Mouse (Mus musculus) olfactory bulb, adult 2 months (tissue): ENCODE results near the gene Serpine2. TPM values are rescaled to one million over a fixed set of nuclear protein-coding genes. Genes with fewer than 3 reads are reported as not detected.

Experiments used
- H3K27ac ChIP-seq: fragments of 200-500 bp; 2 replicates; pipeline ENCODE4 v1.5.1; 2012; ENCODE audit warnings: low read depth, low read length; ENCODE audit not compliant: insufficient read depth
- H3K4me1 ChIP-seq: fragments of 200-500 bp; 2 replicates; pipeline ENCODE4 v1.6.1; 2012; ENCODE audit warnings: low read length; ENCODE audit not compliant: control insufficient read depth, insufficient read depth
- H3K4me3 ChIP-seq: fragments of 200-500 bp; 2 replicates; pipeline ENCODE4 v1.5.1; 2012; ENCODE audit warnings: mild to moderate bottlenecking, low read depth, low read length, moderate library complexity; ENCODE audit not compliant: insufficient read depth
- CTCF ChIP-seq: fragments of 200-500 bp; IDR thresholded peaks from 2 replicates; pipeline ENCODE4 v1.5.1; 2012; ENCODE audit warnings: low read depth, mild to moderate bottlenecking, low read length, moderate library complexity; ENCODE audit not compliant: insufficient read depth
- POLR2A ChIP-seq: fragments of 200-500 bp; IDR thresholded peaks from 2 replicates; pipeline ENCODE4 v1.6.1; 2012; ENCODE audit warnings: mild to moderate bottlenecking, low read depth, low read length, moderate library complexity; ENCODE audit not compliant: insufficient read depth
- WGBS: fragments of 180-500 bp; shearing (Covaris S2); methylation state at CpG from one replicate; pipeline ENCODE4 v1.1.7; 2018; 5-methylcytosine and 5-hydroxymethylcytosine counted together
- polyA plus RNA-seq: library from polyadenylated mRNA; stranded (reverse); fragments of >200 nt; gene quantifications from 2 replicates; pipeline ENCODE4 v1.2.4, GENCODE M21; 2012; ENCODE audit warnings: low replicate concordance; ENCODE audit not compliant: missing spikeins, insufficient read depth, insufficient read length

Gene Serpine2
- polyA plus RNA-seq, 1 experiment = 393 TPM

DNA sequence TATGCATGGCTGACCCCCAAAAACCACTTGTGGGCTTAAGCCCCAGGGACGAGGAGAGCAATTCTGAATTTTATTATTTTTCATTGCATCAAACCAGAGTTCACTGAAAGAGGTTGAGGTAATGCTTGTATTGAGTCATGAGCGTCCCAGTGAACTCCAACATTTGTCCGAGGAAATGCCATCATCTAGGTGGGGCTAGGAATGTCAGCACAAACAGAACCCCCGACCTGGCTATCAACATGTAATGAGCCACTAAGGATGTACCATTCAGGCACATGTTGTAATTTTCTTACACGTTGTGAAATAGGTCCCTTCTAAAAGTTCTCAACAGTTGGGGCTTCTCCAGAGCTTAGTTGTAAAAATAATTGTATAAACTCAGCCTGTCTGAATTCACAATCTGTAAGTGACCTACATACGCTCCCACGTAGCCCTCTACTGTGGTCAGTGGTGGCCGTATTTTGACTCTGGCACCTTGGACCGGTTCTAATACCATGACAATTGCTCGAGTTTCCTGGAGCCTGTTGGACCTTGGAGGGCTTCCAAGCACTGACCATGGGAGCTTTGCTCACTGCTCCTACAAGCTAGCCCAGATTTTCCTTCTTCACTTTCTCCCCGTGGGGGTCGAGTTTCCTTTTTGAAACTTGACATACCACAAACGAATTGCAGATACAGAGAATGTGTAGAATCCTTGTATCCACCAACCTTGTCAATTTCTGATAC is 38.0 kb downstream of the Serpine2 start:
- Histone ChIP-seq H3K4me3 (no peak overlapping the region), H3K4me1 (peaks cover 16% of the 10 kb centered on the region), H3K27ac (no peak overlapping the region; the same call in 1 of the 2 replicates)
- TF ChIP-seq CTCF (no peak), POLR2A (no peak)
- WGBS = 42% methylated on average over 13 of the region's 13 CpGs

DNA sequence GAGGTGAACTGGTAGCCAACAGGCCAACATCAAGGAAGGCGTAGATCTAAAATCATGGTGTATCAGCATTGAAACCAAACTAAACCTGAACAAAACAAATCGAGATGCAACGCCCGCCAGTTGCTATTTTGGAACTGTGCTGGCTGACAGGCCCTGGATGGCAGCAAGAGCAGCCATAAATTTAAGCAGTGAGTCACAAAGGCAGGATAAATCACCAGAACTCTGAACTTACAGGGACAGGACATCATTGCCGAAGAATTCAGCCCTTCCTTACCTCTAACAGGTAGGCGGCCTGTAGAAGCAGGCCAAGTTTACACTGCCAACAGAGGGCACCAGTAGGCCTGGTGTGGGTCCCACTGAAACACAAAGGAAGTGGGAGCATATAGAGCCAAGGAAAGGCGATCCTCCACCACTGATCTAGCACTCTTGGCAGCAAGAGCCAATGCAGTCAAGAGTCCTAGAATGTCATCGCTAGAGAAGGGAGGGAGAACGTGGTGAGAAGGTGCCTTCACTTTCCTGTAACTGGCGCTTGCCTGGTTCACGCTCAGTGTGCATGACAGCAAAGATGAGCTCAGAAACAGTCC is 41.6 kb downstream of the Serpine2 start:
- peak overlapping the region; percentile 35 for H3K27ac ChIP-seq

GRCm38 (mm10) chr1:79815446-79815845 is 45.5 kb downstream of the Serpine2 start:
- WGBS = 90% methylated on average over 3 of the region's 3 CpGs
- H3K4me1 ChIP-seq = peaks cover 7% of the 10 kb centered on the region
- no peak overlapping the region for H3K4me3 ChIP-seq
- no peak overlapping the region for H3K27ac ChIP-seq
- TF ChIP-seq POLR2A = no peak
- no peak for TF ChIP-seq CTCF

More for the DNA sequence above, 41.6 kb downstream of the Serpine2 start:
- 65% methylated on average over 11 of the region's 11 CpGs for WGBS
- H3K4me3 ChIP-seq = no peak overlapping the region
- TF ChIP-seq CTCF (no peak), POLR2A (no peak)
- peaks cover 11% of the 10 kb centered on the region for H3K4me1 ChIP-seq

GRCm38 (mm10) chr1:79809447-79809846 is 51.5 kb downstream of the Serpine2 start:
- 79% methylated on average over 3 of the region's 3 CpGs for WGBS
- TF ChIP-seq POLR2A (no peak), CTCF (no peak)
- H3K27ac ChIP-seq = no peak overlapping the region
- peaks cover 9% of the 10 kb centered on the region for H3K4me1 ChIP-seq
- no peak overlapping the region for H3K4me3 ChIP-seq

DNA sequence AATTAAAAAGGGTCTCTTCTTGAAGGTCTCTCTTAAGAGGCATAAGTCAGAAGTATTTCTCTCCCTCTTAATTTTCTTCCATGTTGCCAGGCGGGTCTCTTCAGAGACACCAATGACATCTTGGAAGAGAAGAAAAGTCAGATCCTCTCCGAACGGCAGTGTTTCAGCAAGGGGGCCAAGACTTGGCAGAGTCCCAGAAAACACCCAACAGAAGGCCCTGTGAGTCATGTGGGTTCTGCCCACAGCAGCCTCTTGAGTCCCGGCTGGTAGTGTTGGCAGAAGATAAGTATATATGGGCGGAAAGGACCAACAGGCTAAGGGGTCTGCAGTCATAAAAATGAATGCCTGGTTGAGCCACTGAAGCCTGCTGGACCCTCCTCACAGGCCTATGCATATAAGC is 54.1 kb downstream of the Serpine2 start:
- 26% methylated on average over 5 of the region's 5 CpGs for WGBS
- H3K4me1 ChIP-seq = peaks cover 9% of the 10 kb centered on the region
- no peak overlapping the region for H3K4me3 ChIP-seq
- peak overlapping the region; percentile 52 for H3K27ac ChIP-seq
- TF ChIP-seq CTCF (no peak), POLR2A (no peak)

- no peak overlapping the region for H3K27ac ChIP-seq
- WGBS = 85% methylated on average over 7 of the region's 7 CpGs
- peaks cover 9% of the 10 kb centered on the region for H3K4me1 ChIP-seq
- no peak for TF ChIP-seq POLR2A
- TF ChIP-seq CTCF = no peak
- no peak overlapping the region for H3K4me3 ChIP-seq
Observed at GRCm38 (mm10) chr1:79803614-79804013, 57.4 kb downstream of the Serpine2 start.

- Histone ChIP-seq H3K27ac (no peak overlapping the region), H3K4me1 (peaks cover 9% of the 10 kb centered on the region), H3K4me3 (no peak overlapping the region)
- TF ChIP-seq CTCF = no peak
- TF ChIP-seq POLR2A = no peak
- 60% methylated on average over 11 of the region's 11 CpGs for WGBS
Observed at GRCm38 (mm10) chr1:79802858-79803427, 58.0 kb downstream of the Serpine2 start.

DNA sequence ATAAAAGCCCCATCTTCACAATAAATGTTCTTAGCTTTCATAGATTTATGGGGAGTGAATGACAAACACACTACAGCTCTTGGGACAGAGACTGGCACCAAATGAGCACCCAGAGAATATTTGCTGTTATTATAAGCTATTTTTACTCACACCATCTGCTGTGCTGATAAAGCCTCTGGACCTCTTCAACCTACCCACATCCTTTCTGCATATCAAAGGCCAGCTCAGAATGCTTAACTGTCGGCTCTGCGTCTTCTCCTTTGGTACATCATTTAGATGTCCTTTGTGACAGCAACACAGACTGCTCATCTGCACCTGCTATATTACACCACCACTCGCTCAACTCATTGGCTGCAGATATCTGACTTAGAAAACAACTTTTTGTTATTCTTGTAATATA is 63.9 kb downstream of the Serpine2 start:
- no peaks in the 10 kb centered on the region for H3K4me1 ChIP-seq
- WGBS = 77% methylated on average over 3 of the region's 3 CpGs
- H3K27ac ChIP-seq = no peak overlapping the region
- TF ChIP-seq POLR2A = no peak
- no peak for TF ChIP-seq CTCF
- no peak overlapping the region for H3K4me3 ChIP-seq

DNA sequence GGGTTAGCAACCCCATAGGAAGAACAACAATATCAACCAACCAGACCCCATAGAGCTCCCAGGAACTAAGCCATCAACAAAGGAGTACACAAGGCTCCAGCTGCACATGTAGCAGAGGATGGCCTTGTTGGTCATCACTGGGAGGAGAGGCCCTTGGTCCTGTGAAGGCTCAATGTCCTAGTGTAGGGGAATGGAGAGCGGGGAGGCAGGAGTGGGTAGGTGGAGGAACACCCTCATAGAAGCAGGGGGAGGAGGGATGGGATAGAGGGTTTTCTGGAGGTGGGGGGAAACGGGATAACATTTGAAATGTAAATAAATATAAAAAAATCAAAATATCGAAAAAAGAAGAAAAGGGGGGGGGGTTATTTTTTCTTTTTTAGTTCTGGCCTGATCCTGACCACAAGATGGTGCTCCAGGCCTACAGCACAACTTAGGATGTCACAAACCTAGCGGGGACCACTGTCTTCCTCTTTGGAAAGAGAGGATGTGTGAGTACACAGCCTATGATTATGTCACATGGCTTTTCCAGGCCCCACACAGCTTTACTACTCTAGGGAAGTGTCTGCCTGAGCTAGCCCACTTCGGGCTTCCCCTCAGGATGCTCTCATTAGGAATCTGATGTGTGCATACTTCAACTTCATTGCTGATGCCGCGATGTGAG is 74.6 kb downstream of the Serpine2 start:
- no peak for TF ChIP-seq CTCF
- no peak for TF ChIP-seq POLR2A
- Histone ChIP-seq H3K27ac (no peak overlapping the region), H3K4me1 (no peaks in the 10 kb centered on the region), H3K4me3 (no peak overlapping the region)
- 47% methylated on average over 7 of the region's 7 CpGs for WGBS

DNA sequence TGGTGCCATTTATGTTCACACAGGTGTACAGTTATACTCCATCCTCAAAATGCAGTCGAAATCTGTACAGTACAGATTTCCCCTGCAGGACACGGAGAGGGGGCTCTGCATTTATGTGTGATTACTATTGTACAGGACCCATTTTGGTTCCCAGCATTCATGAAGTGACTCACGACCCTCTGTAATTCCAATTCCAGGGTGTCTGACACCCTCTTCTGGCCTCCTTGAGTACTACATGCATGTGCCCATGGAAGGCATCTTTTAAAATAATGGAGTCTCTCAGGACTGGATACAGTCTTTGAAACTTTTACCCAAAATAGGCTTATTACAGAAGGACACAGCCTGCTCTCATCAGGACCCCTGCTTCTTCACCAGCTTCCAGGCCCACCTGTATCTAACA is 78.5 kb downstream of the Serpine2 start:
- peaks cover 5% of the 10 kb centered on the region for H3K4me1 ChIP-seq
- H3K27ac ChIP-seq = no peak overlapping the region
- no peak overlapping the region for H3K4me3 ChIP-seq
- WGBS = 84% methylated on average over 3 of the region's 3 CpGs
- TF ChIP-seq POLR2A (no peak), CTCF (no peak)
